Mouse (Mus musculus) thymus, postnatal 14 days (tissue): Measurements from ENCODE around the gene Dnajc28.
A peak's percentile ranks its signal among the peaks of the same experiment; 100 is the strongest.

ENCODE experiments used
- DNase-seq: peaks from one replicate; pipeline ENCODE4 v3.0.0; 2021

Dnajc28 gene

DNA sequence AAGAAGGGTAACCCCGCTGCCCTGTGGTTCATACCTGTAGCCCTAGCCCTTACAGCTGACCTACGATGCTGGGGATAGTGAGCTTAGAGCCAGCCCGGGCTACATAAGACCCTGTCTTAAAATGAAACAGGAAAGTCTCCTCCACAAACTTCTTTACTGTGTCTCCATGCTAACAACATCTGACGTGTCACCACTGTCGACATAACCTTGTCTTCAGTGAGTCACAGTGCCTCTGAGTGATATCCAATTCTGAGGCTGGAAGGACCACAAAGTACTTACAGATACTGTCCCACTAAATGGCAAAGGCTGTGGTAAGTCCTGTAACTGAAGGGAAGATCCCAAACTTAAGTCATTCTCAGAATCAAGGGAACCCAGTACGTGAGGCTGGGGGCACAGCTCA, 32.6 kb downstream of the Dnajc28 start:
- DNase-seq, result no peak

DNA sequence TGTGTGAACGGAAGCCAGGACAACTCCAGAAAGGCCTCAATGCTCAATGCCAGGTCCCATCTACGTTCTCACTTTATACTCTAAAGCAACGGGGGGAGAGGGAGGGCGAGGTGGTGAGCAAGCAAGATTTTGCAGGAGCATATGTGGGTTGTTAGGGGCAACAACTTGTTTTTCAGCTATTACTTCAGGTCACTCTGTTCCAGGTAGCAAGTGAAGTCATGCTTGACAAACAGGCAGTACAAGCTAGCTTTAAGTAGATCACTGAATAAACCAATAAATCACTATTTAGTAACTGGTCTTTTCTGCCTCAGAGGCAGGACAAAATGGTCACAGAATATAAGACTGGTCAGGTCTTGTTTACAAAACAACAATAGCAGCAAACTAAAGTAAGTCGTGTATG, 33.2 kb downstream of the Dnajc28 start:
- no peak for DNase-seq

DNA sequence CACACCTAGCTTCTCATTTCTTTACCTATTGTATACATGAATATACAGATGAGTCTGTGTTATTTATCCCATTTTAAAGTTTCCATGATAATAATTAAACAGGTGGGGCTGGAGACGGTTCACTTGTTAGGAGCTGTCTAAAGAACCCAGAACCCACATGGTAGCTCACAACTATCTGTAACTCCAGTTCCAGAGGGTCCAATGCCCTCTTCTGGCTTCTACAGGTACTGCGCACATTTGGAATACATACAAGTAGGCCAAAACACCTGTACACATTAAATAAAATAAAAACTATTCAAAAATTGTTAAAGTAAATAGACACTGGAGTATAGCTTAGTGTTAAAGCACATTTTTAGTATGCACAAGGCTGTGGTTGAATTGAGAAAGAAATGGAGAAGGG, 36.5 kb downstream of the Dnajc28 start:
- DNase-seq, result peak; percentile 76

DNA sequence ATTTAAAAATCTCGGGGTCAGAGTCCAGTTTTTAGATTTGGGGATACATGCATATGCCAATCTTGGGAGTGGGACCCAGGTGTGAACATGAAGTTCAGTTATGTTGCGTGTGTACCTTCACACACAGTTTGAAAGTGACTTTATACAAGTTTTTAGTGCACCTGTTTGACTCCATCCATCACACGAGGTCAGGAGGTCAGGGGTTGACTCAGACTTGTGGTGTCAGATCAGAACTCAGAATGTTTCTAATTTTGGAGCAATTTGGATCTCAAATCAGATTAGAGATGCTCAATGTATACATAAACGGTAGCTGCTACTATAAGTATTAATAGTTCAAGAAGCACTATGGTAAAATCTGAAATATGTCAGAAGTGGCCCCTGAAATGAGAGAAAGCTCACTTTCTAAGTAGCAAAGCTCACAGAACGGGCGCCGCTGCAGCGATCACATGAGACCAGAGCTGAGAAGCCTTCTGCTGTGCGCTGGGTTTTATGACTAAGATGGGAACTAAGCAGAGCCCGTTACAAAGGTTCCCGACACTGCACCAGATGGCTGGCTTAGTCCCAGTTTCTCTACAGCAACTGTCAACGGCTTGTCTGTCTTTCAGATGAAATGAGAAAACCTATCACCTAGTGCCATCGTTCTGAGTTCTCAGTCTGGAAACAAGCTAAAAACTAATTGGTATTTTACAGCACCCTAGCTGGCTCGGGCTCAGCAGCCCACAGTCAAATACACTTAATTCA, 39.7 kb downstream of the Dnajc28 start:
- no peak for DNase-seq

DNA sequence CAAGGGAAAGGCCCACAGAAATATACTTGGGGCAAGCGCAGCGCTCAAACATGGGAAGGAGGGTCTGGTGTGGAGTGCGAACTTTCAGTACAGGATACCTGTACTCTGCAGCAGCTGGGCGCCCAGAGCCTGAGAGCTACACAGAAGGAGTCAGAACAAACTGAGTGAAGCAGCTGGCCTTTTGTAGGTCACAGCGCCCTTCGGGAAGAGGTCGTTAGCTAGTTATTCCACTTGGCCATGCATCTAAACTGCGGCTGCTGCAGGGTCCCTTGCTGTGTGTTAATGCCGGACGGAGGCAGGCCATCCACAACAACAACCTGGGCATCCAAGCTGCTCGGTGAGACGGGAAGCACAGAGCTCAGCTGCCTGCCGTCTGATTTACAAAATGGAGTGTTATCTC, 43.7 kb downstream of the Dnajc28 start:
- DNase-seq, result no peak

DNA sequence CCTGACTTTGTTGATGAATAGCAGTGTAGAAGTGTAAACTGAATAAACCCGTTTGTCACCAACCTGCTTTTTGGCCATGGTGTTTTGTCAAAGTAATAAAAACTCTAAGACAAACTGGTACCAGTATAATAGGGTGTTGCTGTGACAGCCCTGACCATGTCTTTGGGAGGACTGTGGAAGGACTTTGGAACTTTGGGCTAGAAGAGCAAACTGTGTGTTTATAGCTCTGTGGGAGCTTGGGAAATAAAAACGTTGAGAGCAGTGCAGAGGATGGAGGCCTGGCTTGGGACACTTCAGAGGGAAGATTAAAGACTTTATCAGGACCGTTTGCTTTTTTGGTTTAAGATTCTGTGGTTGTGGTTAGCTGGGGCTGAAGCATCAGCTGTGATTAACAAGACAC, 47.7 kb downstream of the Dnajc28 start:
- no peak for DNase-seq

DNA sequence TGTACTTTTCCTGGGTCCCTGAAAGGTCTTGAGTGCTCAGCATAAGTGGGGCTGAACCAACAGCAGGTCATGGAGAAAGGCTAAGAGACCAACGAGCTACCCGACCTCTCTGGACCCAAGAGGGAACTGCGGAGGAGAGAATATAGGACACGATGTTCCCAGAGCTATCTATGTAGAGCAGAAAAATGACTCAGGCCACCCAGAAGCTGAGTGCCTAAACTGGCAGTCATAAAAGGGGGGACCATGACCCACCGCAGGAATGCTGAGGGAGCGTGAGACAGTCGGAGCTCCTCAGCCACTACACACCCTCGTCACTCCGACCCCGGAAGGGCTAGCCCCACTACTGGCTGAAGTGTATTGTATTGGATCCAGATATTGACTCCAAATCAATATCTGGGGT, 49.9 kb downstream of the Dnajc28 start:
- DNase-seq, result no peak

DNA sequence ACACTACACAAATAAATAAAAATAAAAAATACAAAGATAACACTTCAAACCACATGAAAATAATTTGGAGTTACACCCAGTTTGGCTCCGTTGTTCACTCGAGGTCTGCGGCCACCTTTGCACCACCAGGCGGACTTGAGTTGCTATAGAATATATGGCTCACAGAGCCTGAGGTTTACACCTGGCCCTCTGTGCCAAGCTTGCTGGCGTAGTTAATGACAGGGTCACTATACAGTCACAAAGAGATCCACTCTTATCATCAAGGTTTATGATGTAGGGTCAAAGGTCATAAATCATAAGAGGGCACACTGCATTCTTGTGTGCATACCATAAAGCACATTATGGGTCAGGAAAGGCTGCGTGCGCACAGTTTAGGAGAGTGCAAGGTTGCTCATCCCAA, 52.8 kb downstream of the Dnajc28 start:
- no peak for DNase-seq

DNA sequence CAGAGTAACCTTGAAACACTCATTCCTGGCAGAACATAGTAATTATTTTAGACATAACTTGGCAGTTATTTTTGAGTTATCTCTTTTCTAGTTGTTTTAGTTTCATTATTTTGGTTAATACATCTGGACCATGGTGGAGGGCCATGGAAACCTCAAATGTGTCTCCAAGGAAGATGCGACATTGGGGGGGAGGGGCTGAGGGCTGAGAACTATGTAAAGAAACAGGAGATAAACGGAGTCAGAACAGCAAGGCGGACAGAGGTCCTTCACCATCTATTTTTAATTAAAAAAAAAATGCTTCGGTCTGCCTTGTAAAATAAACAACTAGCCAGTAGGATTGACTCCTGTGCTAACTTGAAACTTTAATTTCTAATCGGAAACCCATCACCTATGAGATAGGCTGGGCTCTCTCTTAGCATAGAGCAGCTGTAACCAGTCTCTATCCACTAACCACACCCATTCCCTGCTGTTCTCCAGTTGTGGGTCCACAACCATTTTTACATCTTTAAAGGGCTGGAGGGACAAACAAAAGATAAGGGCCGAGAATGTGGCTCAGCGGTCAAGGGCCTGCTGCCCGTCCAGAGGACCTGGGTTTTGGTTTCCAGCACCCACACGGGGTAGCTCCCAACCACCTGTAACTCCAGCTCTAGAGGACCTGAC, 53.4 kb downstream of the Dnajc28 start:
- no peak for DNase-seq

DNA sequence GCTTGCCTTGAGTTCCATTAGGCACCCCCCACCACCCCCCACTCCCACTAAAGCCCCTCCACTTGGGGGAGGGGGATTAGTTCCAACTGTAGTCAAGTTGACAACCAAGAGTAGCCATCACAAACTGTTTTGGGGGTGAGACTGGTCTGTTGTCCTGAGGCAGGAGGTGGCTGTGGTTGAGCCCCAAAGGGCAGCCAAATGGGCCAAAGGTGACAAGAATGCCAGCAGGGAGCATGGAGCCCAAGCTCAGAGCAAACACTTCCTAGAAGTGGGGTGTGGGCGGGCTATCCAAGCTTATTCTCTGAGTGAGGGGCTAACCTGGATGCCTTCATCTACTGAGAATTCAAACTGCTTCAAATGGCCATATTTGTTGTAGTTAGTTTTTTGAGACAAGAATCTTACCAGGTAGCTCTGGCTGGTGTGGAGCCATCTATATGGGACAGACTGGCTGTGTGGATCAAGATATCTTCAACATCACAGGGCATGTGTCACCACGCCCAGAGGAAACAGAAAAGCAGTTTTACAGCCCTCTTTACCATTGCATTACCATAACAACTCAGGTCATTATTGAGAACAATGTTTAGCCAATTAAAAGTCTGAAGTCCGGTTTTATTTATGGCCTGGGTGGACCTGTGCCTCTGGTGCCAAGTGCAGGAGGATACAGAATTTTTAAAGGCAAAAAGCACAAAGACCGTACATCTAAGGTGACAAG, 54.1 kb downstream of the Dnajc28 start:
- no peak for DNase-seq
